Mouse (Mus musculus): ENCODE data around the gene Gm9887. TPM values are rescaled to one million over a fixed set of nuclear protein-coding genes. Genes with fewer than 3 reads are reported as not detected.
A peak's percentile ranks its signal among the peaks of the same experiment; 100 is the strongest.
"Not testable (repeated sequence)": the region's sequence is repeated elsewhere in the genome, so short reads cannot be mapped to it uniquely, and the experiment has no call there.

The Gm9887 gene
- polyA plus RNA-seq, 1 experiment from 2014 or later, result 1.7 TPM

GRCm38 (mm10) chr12:69365757-69366156 is 6.5 kb downstream of the Gm9887 start:
- Histone ChIP-seq H3K27me3 (ENCODE audit: control insufficient read depth, insufficient read depth, low read length) (no peaks in the 10 kb centered on the region), H3K27ac (no peak overlapping the region), H3K36me3 (replicated peaks; ENCODE audit: control insufficient read depth, insufficient read depth) (no peaks in the 10 kb centered on the region), H3K4me2 (replicated peaks) (no peak overlapping the region), H3K4me1 (replicated peaks; ENCODE audit: control insufficient read depth, insufficient read depth, low read length) (peaks cover 2% of the 10 kb centered on the region; the same call in 1 of the 2 replicates), H3K4me3 (replicated peaks; ENCODE audit: low read length) (no peak overlapping the region), H3K9ac (no peak overlapping the region), H3K9me3 (ENCODE audit: control insufficient read depth, low read length) (no peaks in the 10 kb centered on the region)
- ATAC-seq (ENCODE audit: low FRiP score) (no peak), DNase-seq (ENCODE audit: low spot score) (no peak)
- WGBS, result 79% methylated on average over 7 of the region's 7 CpGs

DNA sequence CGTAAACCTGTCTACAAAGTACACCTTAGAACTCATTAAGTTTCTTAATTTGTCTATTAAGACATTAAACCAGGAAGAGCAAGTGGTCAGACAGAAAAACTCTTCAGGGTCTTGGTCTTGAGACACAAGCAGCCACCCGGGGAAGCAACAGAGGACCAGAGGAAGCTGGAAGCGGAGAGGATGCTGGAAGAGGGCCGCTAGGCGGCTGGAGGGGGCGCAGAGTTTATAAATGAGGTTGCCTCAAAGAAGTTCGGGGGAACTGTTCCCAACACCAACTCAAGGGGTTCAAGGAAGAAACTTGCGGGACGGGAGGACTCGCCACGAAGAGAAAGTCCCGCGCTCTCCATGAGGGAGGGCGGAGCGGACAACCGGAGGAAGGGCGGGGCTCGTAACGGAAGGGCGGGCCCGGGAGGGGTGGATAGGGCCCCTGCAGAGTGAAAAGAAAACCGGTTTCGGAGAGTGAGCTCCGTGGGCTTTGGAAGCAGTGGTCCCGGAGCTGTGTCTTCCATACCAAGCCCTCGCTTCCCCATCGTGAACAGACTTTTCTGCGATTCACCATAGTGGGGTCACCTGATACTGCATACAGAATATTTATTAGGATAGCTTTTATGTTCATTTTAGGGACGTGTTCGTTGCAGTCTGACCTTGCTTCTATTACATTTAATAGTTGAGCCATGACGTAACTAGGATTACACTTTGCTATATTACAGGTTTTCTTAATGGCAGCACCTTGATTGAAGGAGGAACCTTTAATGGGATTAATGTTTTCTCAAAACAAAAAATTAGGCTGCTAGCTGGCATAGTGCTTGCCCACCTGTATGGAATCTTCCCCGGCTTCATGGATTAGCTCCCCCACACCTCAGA is 8.1 kb downstream of the Gm9887 start:
- 5% methylated on average over 32 of the region's 32 CpGs for WGBS
- H3K27ac ChIP-seq, result peak overlapping the region; percentile 4; the same call in 1 of the 2 replicates
- H3K9ac ChIP-seq, result peak overlapping the region; percentile 47
- H3K27me3 ChIP-seq (ENCODE audit: control insufficient read depth, insufficient read depth, low read length), result no peaks in the 10 kb centered on the region
- ATAC-seq (ENCODE audit: low FRiP score), result no peak
- peak overlapping the region; percentile 62 for H3K4me2 ChIP-seq (replicated peaks)
- no peaks in the 10 kb centered on the region for H3K9me3 ChIP-seq (ENCODE audit: control insufficient read depth, low read length)
- DNase-seq (ENCODE audit: low spot score), result peak; percentile 36
- no peaks in the 10 kb centered on the region for H3K36me3 ChIP-seq (replicated peaks; ENCODE audit: control insufficient read depth, insufficient read depth)
- no peaks in the 10 kb centered on the region; the same call in 1 of the 2 replicates for H3K4me1 ChIP-seq (replicated peaks; ENCODE audit: control insufficient read depth, insufficient read depth, low read length)
- H3K4me3 ChIP-seq (replicated peaks; ENCODE audit: low read length), result peak overlapping the region; percentile 35

DNA sequence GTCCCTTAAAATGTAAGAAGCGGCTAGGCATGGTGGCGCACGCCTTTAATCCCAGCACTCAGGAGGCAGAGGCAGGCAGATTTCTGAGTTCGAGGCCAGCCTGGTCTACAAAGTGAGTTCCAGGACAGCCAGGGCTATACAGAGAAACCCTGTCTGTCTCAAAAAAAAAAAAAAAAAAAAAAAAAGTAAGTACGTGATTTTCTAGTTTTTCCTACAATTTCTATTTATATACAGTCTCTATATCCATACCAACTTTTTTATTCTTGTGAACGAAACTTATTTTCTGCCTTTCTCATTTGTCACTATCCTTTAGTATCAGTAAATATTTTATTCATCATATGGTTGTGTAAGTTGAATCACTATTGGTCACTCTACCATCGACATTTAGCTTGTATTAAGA is 9.1 kb downstream of the Gm9887 start:
- H3K27ac ChIP-seq; ATAC-seq (ENCODE audit: low FRiP score); H3K4me1 ChIP-seq (replicated peaks; ENCODE audit: control insufficient read depth, insufficient read depth, low read length); H3K4me3 ChIP-seq (replicated peaks; ENCODE audit: low read length); H3K9ac ChIP-seq; H3K36me3 ChIP-seq (replicated peaks; ENCODE audit: control insufficient read depth, insufficient read depth); H3K4me2 ChIP-seq (replicated peaks); H3K27me3 ChIP-seq (ENCODE audit: control insufficient read depth, insufficient read depth, low read length); DNase-seq (ENCODE audit: low spot score); H3K9me3 ChIP-seq (ENCODE audit: control insufficient read depth, low read length): not testable (repeated sequence)
- 96% methylated on average over 7 of the region's 7 CpGs for WGBS

DNA sequence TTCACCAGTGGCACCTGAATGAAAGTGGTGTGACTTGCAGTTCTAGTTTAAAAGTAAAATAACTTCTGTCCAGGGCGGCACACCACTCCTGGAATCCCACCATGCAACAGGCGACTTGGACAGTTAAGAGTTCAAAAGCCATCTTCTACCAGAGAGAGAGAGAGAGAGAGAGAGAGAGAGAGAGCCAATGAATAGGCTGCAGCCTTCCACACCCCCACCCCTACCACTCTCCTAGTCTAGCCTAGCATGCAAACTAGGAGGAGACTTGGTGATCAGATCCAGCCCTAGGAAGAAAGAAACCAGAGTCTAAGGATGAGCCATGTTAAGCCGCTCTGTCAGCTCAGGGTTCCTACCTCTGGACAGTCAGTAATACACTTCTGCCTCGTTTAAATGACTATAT is 9.9 kb downstream of the Gm9887 start:
- no peaks in the 10 kb centered on the region for H3K9me3 ChIP-seq (ENCODE audit: control insufficient read depth, low read length)
- DNase-seq (ENCODE audit: low spot score) (no peak), ATAC-seq (ENCODE audit: low FRiP score) (no peak)
- H3K27ac ChIP-seq, result peak overlapping the region; percentile 51; the same call in 1 of the 2 replicates
- 46% methylated on average over 4 of the region's 4 CpGs for WGBS
- peaks cover 3% of the 10 kb centered on the region; the same call in 1 of the 2 replicates for H3K4me1 ChIP-seq (replicated peaks; ENCODE audit: control insufficient read depth, insufficient read depth, low read length)
- no peaks in the 10 kb centered on the region for H3K36me3 ChIP-seq (replicated peaks; ENCODE audit: control insufficient read depth, insufficient read depth)
- peak overlapping the region; percentile 45; the same call in 1 of the 2 replicates for H3K4me3 ChIP-seq (replicated peaks; ENCODE audit: low read length)
- peak overlapping the region; percentile 64 for H3K4me2 ChIP-seq (replicated peaks)
- H3K9ac ChIP-seq, result no peak overlapping the region
- no peaks in the 10 kb centered on the region for H3K27me3 ChIP-seq (ENCODE audit: control insufficient read depth, insufficient read depth, low read length)

DNA sequence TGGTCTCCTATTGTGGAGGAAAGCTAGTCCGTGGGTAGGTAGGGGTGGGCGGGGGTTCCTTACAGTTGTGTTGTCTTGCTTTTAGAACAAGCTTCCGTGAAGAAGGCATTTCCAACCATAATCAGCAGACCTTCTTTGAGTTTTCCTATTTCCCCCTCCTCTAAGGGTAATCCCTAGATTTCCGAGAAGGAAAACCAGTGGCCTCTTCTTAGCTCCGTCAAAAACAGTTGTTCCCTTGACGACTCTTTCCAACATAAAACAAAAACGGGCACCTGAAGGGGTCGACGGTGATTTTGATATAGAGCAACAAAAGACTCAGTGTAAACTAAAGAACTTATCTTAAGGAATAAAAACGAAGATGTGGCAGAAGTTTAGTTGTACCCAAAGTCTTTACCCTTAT is 10.3 kb downstream of the Gm9887 start:
- Histone ChIP-seq H3K4me2 (replicated peaks) (peak overlapping the region; percentile 64), H3K27ac (peak overlapping the region; percentile 78), H3K4me1 (replicated peaks; ENCODE audit: control insufficient read depth, insufficient read depth, low read length) (peaks cover 4% of the 10 kb centered on the region; the same call in 1 of the 2 replicates), H3K9ac (peak overlapping the region; percentile 72), H3K9me3 (ENCODE audit: control insufficient read depth, low read length) (no peaks in the 10 kb centered on the region), H3K4me3 (replicated peaks; ENCODE audit: low read length) (peak overlapping the region; percentile 45), H3K36me3 (replicated peaks; ENCODE audit: control insufficient read depth, insufficient read depth) (no peaks in the 10 kb centered on the region), H3K27me3 (ENCODE audit: control insufficient read depth, insufficient read depth, low read length) (no peaks in the 10 kb centered on the region)
- 7% methylated on average over 10 of the region's 10 CpGs for WGBS
- ATAC-seq (ENCODE audit: low FRiP score), result no peak
- DNase-seq (ENCODE audit: low spot score), result no peak

- H3K4me1 ChIP-seq (replicated peaks; ENCODE audit: control insufficient read depth, insufficient read depth, low read length), result not testable (repeated sequence)
- WGBS, result 1% methylated on average over 37 of the region's 50 CpGs
- H3K9ac ChIP-seq, result peak overlapping the region; percentile 72
Observed at GRCm38 (mm10) chr12:69360997-69361899, 11.0 kb downstream of the Gm9887 start.

GRCm38 (mm10) chr12:69360655-69360996 is 11.6 kb downstream of the Gm9887 start:
- ATAC-seq (ENCODE audit: low FRiP score) (no peak), DNase-seq (ENCODE audit: low spot score) (peak; percentile 77)
- Histone ChIP-seq H3K27me3 (ENCODE audit: control insufficient read depth, insufficient read depth, low read length) (no peaks in the 10 kb centered on the region), H3K27ac (no peak overlapping the region), H3K36me3 (replicated peaks; ENCODE audit: control insufficient read depth, insufficient read depth) (no peaks in the 10 kb centered on the region), H3K9ac (no peak overlapping the region), H3K4me2 (replicated peaks) (no peak overlapping the region), H3K4me1 (replicated peaks; ENCODE audit: control insufficient read depth, insufficient read depth, low read length) (peaks cover 10% of the 10 kb centered on the region; the same call in 1 of the 2 replicates), H3K4me3 (replicated peaks; ENCODE audit: low read length) (no peak overlapping the region), H3K9me3 (ENCODE audit: control insufficient read depth, low read length) (no peaks in the 10 kb centered on the region)
- WGBS, result 18% methylated on average over 5 of the region's 5 CpGs

More at GRCm38 (mm10) chr12:69360997-69361899, 11.0 kb downstream of the Gm9887 start:
- Histone ChIP-seq H3K4me2 (replicated peaks) (peak overlapping the region; percentile 64), H3K27ac (peak overlapping the region; percentile 78), H3K4me3 (replicated peaks; ENCODE audit: low read length) (peak overlapping the region; percentile 45)
- not testable (repeated sequence) for H3K27me3 ChIP-seq (ENCODE audit: control insufficient read depth, insufficient read depth, low read length); H3K9me3 ChIP-seq (ENCODE audit: control insufficient read depth, low read length); H3K36me3 ChIP-seq (replicated peaks; ENCODE audit: control insufficient read depth, insufficient read depth)
- DNase-seq (ENCODE audit: low spot score), result peak; percentile 99
- ATAC-seq (ENCODE audit: low FRiP score), result peak; percentile 96

GRCm38 (mm10) chr12:69357300-69357646 is 15.0 kb downstream of the Gm9887 start:
- Histone ChIP-seq H3K27ac (no peak overlapping the region), H3K36me3 (replicated peaks; ENCODE audit: control insufficient read depth, insufficient read depth) (peaks cover 30% of the 10 kb centered on the region), H3K9me3 (ENCODE audit: control insufficient read depth, low read length) (no peaks in the 10 kb centered on the region), H3K4me2 (replicated peaks) (peak overlapping the region; percentile 95), H3K4me3 (replicated peaks; ENCODE audit: low read length) (peak overlapping the region; percentile 83), H3K27me3 (ENCODE audit: control insufficient read depth, insufficient read depth, low read length) (no peaks in the 10 kb centered on the region), H3K9ac (peak overlapping the region; percentile 81; the same call in 1 of the 2 replicates), H3K4me1 (replicated peaks; ENCODE audit: control insufficient read depth, insufficient read depth, low read length) (peaks cover 11% of the 10 kb centered on the region; the same call in 1 of the 2 replicates)
- no peak for ATAC-seq (ENCODE audit: low FRiP score)
- 6% methylated on average over 13 of the region's 13 CpGs for WGBS
- no peak for DNase-seq (ENCODE audit: low spot score)
